Mouse (Mus musculus): ENCODE measurements around the gene Cacna1d.

The Cacna1d gene

DNA sequence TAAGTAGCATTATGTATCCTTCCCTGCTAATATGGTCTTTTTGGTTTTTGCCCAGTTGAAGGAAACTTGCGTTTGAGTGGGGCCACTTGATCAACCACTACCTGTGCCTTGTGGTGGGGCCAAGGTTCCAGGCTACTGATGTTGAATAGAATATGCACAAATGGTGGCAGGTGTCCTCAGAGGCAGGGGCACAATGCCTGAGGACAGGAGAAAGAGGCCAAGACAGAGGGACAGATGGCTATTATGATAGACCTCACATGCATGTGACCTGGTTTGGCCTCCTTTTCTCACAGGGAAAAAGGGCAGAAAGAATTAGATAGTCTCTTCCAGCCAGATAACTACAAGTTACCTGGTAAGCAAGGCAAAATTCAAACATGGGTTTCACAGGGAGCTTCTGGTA, 286.7 kb downstream of the Cacna1d start:
- no peak for DNase-seq (ENCODE audit: low spot score)

DNA sequence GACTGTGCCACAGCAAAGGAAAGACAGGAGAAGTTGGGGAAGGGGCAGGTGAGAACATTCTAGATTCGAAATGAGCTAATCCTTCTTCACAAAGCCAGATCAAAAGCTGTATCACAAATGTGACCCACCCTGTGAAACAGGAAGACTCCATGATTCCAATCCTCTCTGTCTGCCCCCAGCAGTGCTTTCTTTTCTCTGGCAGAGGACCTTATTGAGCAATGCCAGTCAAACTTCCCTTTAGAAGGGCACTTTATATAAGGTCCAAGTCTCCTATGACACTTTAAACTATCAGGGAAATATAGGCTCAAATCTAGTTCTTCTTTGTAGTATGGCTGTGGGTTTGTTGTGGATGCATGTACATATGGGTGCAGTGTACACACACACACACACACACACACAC, 290.9 kb downstream of the Cacna1d start:
- DNase-seq (ENCODE audit: low spot score), result no peak

DNA sequence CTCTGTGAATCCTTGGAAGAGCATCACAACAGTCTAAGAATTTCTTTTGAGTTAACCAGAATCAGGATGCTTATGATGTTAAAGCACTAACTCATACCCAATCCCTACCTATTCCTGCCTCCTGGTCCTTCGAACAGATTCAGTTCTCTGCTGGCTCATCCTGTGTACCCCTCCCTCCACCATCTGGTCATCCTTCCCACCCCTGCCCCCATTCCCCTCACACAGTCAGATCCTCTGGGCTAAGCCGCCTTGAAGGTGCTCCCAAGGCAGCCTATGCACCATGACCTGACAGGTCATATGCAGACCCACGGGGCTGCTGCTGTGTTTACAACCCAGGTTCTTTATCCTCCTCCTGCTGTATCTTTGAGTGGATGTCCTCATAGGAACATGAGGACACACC, 292.4 kb downstream of the Cacna1d start:
- no peak for DNase-seq (ENCODE audit: low spot score)

DNA sequence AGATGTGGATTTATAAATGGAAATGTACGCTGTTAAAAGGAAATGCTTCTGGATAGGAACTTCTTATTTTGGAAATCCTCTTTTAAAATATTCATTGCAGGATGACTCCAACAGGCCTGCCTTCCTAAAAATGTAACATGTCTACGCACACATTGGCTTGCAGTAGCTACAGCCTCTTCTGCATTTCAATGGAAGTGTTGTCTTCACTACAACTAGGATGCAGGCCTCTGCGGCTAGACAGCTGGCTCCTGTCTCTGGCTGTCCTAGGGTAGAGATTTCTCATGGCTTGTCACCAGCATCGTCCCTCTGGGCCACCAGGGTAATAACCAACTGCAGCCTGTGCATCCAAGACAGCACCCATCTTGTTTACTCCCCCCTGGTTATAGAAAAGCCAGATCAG, 293.1 kb downstream of the Cacna1d start:
- no peak for DNase-seq (ENCODE audit: low spot score)

DNA sequence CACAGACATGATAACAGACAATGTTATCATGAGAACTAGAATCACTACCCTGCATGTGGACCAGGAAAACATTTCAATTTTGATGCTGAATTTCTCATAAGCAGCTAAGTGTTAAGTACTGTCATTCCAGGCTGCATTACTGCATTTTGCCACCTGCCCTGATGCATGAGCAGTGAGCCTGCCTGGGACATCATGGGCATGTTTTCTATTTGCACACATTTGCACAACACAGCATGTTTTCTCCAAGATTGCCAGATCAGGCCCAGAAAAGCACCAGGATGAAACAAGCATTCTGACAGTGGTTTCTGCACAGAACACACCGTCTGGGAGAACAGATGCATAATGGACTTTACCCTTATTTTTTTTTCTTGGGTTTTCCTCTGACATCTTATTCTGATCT, 294.3 kb downstream of the Cacna1d start:
- DNase-seq (ENCODE audit: low spot score), result no peak

DNA sequence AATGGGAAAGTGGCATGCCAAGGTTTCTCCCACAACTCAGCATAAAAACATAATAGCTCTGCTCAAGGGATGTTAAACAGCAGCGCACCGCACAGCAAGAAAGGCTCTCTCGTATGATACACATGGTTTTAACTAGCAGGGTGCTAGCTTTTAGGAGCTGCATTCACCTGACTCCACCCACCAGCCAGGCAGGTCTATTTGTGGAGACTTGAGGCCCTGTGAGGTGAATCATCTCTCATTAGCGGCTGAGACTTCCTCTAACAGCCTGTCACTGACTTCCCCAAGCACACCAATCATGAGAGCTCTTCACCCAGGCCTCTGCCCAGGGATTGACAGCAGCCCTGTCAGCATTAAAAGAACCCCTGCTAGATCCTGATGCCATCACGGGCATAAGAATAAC, 295.0 kb downstream of the Cacna1d start:
- no peak for DNase-seq (ENCODE audit: low spot score)

DNA sequence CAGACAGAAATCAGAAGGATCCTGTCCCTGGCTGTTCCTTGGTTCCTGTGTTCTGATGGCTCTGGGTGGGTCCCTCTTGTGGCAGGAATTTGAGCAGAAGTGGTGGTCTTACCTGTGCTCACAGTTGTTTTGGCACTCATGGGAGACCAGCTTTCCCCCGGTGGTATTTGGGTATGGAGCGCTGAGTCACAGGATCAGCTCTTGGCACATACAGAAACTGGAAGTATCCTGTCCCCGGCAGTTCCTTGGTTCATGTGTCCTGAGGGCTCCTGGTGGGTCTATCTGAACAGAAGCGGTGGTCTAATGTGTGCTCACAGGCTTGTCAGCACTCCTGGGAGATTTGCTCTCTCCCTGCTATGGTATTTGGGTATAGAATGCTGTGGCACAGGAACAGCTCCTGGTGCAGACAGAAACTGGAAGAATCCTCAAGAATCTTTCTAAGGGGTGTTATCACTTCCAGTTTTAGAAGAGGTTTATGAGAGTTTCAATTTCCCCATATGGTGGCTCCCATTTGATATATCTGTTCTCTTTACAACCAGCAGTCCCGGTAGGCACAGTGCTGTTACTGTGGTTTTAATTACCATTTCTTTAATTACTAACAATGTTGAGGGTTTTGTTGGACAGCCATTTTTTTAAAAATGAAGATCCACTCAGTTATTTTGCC, 300.8 kb downstream of the Cacna1d start:
- DNase-seq (ENCODE audit: low spot score), result no peak

DNA sequence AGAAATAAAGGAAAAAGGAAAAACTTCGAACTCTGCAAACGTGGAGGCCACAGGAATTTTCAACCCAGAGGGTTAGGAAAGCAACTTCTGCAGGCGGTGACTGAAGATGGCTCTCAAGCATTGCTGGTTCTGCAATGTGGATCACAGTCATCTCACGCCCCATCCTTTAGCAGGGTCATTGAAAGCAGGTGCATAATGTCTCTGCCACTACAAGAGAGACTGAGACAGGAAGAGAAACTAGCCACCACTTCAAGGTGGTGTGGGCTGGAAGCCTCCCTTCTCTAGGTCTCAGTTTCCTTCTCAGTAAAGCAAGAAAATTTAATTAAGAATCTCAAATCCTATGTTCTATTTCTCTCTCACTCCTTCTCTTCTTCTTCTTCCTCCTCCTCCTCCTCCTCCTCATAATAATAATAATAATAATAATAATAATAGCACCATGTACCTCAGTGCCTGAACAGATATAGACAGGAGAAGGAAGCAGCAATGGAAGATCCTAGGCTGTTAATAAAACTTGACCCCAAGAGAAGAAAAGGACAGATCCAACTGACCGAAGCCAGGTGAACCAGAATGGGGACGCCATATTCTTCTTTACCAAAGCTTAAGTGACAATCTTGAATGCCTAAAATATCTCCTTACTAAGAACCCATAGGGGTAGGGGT, 305.5 kb downstream of the Cacna1d start:
- DNase-seq (ENCODE audit: low spot score), result no peak

DNA sequence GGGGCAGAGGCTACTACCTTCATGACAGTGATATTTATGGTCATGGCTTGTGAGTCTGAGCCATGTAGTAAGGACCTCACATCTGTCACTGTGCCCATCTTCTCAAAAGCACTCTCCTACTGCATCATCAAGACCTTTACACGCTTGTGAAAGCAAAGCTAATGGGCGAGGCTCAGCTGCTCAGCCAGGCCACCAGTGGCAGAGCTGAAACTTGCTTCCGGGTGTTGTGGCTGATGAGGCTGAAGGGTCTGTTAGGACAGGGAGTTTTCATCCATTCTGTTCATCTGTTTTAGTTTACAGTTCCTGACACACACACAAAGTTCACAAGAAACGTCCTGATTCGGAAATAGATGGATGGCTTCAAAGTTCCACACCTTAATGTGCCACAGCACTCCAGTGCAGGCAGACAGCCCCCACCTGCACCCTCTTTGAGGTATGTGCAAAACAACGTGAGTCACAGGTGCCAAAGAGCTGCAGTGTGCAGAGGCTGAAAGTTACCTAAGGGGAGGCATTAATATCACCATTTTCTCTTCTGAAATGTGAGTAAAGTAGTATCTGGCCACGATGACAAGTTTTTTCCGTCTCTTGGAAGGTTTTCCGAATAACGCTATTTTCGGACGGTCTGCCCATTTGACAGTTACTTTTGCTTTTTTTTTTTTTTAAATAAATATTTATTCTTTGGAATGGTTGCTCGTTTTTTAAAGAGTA, 306.7 kb downstream of the Cacna1d start:
- DNase-seq (ENCODE audit: low spot score), result no peak

DNA sequence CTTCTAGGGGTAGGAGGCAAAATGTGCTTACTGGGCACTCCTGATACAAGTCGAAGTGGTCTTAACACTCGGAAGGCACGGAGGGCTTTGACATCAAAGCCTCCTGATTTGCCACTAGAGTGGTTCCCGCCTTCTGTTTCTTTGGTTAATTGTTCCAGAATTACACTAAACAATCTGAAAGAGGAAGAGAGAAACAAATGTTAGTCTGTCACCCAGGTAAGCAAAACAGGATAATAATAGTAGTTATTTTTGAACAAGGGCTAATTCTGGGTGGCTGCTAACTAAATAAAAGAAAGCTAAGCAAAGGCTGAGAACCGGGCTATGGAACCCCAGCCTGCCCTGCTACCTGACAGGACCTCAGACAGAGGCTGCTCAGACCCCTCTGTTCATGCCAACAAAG, 307.2 kb downstream of the Cacna1d start:
- no peak for DNase-seq (ENCODE audit: low spot score)

DNA sequence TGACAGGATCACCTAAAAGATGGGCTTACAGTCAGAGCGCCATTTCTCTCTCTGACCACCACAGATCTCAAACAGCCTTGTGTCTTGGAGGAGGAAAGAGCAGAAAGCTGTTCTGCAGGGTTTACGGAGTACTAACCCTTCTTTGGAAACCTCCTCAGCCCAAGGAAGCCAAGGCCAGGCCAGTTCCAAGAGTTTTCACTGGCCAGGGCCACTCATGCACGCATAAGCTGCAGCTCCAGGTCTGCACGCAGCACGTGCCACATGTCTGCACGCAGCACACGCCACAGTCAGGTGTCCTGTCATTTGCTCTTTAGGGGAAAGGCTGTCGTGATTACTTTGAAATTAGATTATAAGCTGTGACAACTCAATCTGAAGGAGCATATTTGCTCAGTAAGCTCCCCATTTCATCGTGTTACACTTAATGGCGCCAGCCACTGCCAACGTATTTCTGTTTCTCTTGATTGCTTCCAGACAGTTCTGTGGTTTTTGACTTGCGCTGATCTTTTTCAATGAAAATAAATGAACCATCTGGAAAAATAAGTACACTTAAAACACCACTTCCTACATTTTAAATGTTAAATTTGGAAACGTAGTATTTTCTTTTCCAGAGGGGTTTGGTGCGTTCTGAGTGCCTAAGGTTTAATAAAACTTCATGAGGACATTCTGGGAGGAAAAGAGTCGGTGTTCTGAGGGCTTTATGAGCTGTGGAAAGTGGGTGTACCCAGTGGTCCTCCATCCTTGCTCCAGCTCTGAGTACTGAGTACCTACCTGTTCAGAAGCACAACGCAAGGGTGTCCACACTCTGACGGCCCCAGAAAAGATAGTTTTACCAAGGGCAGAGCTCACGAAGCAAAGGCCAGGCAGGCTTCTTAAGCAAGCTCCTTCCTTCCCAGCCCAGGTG, 308.4 kb downstream of the Cacna1d start:
- no peak for DNase-seq (ENCODE audit: low spot score)

DNA sequence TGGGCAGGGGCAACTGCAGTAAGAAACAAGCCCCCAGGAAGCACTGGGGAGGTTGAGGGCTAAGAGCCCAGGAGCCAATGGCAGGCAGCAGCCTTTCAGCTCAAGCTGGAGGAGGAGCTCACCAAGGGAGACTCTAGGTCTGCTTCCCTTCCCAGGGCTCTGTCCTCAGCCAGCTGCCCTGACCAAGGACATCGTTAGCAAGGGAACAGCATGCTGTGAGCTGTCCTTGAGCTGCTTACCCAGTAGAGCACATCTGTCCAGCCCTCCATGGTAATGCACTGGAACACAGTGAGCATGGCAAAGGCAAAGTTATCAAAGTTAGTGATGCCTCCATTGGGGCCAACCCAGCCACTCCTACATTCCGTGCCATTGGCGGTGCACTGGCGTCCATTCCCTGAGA, 312.9 kb downstream of the Cacna1d start:
- DNase-seq (ENCODE audit: low spot score), result no peak

DNA sequence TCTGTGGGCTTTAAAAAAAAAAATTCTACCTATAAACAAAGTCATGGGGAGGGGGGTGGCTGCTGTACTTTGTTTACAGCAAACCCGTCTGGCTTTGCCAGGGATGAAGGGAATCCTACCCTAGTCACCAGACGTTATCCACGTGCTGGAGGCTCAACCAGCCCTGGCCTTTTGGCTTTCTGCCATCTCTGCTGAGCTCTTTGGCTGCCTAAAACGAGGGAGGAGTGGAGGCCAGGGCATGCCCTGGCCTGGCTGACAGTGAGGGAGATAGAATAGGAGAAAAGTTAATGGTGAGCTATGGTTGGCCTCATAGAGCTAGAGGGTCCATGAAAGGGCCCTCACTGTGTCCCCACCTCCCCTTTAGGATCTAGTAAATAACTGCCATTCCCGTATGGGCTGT, 313.4 kb downstream of the Cacna1d start:
- DNase-seq (ENCODE audit: low spot score), result no peak

DNA sequence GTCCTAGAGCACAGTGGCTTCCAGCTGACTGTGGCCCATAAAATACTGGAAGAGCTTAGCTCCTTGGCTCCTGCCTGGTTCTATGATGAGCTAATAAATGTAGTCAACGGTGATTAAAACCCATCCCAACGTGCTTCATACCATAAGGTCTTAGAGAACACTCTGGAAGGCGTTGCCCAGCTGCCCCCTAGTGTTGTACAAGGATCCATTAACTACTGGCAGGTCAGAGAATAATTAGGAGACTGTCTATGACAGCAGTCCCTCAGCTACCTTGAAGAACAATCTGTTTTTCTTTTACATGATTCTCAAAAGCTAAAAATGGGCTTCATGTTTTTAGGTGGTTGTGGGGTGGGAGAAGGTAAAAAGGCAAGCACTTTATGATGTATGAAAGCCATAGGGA, 315.9 kb downstream of the Cacna1d start:
- no peak for DNase-seq (ENCODE audit: low spot score)

DNA sequence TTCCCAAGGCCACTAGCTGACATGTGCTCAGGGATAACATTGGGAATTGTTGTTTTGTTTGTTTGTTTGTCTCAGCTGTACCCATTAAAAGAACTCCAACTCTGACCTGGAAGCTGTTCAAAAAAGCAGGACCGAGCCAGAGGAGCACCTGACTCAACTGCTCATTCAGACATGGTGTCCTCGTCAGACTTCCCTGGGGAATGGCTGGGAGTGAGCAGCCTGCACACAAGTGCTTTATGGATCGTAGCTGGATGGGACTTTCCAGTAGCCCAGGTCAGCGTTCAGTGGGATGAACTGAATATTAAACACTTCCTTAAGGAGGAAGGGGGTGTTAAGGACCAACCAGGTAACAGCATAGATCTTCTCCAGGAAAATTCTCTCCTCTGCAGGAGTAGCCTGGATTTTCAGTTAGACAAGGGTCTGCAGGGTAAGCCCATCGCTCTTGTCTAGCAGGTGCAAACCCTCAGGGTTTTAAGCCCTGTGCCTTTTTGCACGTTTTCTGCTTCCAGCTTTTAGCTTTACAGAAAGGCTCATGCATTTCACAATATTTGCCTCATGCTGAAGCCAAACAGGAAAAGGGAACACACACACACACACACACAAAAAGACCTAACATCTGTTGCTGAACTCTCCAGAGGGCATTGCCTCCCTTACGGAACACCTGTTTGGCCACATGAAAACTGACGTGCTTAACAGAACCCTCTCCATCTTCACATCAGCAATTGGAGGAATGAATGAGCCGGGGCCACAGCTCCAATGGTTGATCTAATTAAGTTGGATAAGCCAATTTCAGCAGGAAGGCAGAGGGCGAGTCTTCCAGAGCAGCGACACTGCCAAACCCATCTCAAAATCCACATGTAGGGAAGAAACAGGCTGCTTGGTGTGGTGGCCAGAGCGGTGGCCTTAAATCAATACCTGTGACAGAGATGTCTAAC, 318.2 kb downstream of the Cacna1d start:
- no peak for DNase-seq (ENCODE audit: low spot score)

DNA sequence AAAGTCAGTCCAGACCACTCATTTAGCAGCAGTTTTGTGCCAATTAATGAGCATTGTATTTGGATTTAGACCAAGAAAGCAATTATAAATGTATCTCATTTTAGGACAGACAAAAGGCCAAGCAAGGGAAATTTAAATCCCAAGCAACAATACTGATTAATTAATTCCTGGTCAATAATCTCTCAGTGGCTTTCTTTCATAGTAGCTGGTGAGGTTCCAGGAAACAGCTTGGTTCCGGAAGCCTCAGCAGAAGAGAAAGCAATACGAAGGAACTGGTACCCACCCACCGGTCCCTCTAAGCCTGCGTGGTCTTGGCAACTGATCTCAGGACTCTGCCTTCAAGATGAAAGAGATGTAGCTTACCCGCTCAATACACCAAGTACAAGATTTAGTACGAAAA, 319.7 kb downstream of the Cacna1d start:
- no peak for DNase-seq (ENCODE audit: low spot score)

DNA sequence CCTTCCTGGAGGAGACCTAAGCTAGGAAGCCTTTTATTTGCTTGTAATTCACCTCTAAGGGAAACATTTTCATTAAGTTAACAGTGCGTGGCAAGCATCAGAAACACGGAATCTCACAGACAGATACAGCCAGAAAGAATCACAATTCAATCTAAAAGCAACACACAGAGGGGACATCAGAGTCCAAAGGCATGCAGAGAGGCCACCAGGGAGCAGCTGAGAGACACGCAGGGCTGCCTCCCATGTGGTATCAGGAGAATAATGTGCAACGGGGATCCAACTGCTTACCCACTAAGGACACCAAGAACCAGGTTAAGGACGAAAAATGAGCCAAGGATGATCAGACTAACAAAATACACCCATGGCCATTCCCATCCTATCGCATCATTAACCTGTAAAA, 320.2 kb downstream of the Cacna1d start:
- no peak for DNase-seq (ENCODE audit: low spot score)

DNA sequence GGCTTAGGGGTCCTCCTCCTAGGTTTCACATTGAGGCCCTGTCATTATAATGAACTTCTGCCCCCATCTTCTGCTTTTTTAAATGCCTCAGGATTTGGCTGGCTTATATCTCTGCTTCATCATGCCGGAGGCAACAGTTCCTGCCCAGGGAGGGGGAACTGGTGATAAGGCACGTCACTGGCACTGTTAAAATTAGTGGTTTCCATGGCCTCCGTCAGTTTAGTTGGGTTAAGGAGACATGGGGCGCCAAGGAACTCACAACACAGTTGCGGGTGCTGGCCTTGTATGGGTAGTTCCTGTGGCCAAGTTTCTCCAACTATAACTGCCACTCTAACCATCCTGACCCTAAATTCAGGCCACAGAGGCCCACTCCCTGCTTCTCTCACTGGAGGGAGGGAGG, 321.8 kb downstream of the Cacna1d start:
- no peak for DNase-seq (ENCODE audit: low spot score)

DNA sequence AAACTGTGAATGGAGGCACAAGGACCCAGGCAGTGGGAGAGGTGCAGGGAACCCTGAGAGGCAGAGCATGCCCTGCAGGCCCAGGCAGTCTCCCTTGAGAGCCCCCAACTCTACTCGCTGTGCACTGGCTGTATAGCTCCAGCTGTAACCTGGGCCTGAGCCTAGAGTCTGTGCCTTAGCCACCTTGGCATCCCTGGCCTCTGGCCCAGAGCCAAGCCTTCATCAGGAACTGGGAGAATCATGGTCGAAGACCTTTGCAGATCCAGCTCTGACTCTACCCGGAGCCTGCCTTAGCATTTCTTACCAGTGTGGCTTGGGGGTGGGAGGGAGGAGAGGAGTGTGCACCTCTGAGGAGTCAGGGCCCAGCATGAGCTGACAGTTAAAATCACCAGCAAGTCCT, 322.4 kb downstream of the Cacna1d start:
- DNase-seq (ENCODE audit: low spot score), result no peak

DNA sequence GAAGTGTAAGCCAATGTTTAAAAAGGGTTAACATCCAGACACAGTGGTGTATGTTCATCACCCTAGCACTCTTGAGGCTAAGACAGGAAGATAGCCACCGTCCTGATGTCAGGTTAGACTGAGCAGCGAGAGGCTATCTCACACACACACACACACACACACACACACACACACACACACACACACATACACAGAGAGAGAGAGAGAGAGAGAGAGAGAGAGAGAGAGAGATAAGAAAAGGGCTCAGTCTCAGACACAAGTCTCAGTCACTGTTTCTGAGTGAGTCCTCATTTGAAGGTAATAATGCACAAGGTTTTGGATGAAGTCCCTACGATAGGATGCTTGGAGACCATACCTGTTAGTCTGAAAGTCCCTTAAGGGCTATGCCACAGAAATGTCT, 322.9 kb downstream of the Cacna1d start:
- DNase-seq (ENCODE audit: low spot score), result no peak

DNA sequence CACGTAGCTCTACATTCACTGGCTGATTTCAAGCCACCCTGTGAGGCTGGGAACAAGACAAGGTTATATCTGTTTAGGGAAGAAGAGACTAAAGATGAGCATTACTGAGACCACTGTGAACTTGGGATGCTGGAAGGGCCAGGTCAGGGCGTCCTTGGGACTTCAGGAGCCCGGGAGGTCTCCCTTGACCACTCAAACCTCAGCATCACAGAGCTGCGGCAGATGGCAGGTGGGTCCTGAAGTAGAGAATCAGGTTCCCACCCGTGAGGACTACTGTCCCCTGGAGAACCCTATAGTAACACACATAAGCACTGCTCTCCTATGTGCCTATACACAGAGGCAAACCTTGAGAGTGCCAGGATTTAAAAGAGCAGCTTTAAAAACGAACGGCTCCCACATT, 323.6 kb downstream of the Cacna1d start:
- DNase-seq (ENCODE audit: low spot score), result no peak
